Mouse (Mus musculus): ENCODE results near the gene Dbndd2.

The Dbndd2 gene

GRCm38 (mm10) chr2:164542598-164542997 lies 56.7 kb downstream of the Dbndd2 start:
- no peak for DNase-seq

Data from cerebellum, postnatal 14 days (tissue).